22 mouse cellular contexts compared by ENCODE assay signal in genomic region chr12:113203522-113203921, GRCm38 (mm10). TPM values are rescaled to one million over a fixed set of nuclear protein-coding genes. Genes with fewer than 3 reads are reported as not detected.
DNase-seq lines count a peak whose midpoint lies in the region; ATAC-seq lines count a peak whose summit lies in the region.
"Had no signal": no experiment of that assay in that cellular context is flagged by ENCODE, and none has a peak within 500 bp of the region (broad histone marks: within the 10 kb centered on the region; RNA-seq: fewer than 3 reads in every experiment).

No protein-coding gene starts in this region.

- intact Hi-C loops in heart, postnatal 25 days (cut with DNase I) = no loop called here

- H3K27ac ChIP-seq in embryonic facial prominence, embryonic 12.5 days = no peak overlapping the region
- H3K27ac ChIP-seq in embryonic facial prominence, embryonic 10.5 days (replicated peaks) = no peak overlapping the region
- no peak overlapping the region for H3K27ac ChIP-seq in midbrain, embryonic 11.5 days (ENCODE audit: low read depth, low read length)
- no peak overlapping the region for H3K27ac ChIP-seq in midbrain, embryonic 16.5 days (ENCODE audit: low read length)

- H3K9ac ChIP-seq in embryonic facial prominence, embryonic 12.5 days = no peak overlapping the region
- no peak overlapping the region for H3K9ac ChIP-seq in midbrain, embryonic 11.5 days (ENCODE audit: low read length)
- no peak overlapping the region for H3K9ac ChIP-seq in midbrain, embryonic 16.5 days (ENCODE audit: low read depth, low read length)

- peak; percentile 52; the same call in 1 of the 2 replicates for ATAC-seq in embryonic facial prominence, embryonic 12.5 days (ENCODE audit: insufficient number of reproducible peaks, insufficient read depth, low FRiP score, low TSS enrichment)
- ATAC-seq in midbrain, embryonic 11.5 days (ENCODE audit: low FRiP score) = no peak
- ATAC-seq in midbrain, embryonic 16.5 days = no peak
- ATAC-seq: activated CD4-positive, CD25-positive, alpha-beta regulatory T cell, adult 4 months; CD4-positive, CD25-positive, alpha-beta regulatory T cell, adult 4 months; forebrain, embryonic 14.5 days; forebrain, embryonic 16.5 days; Patski had no signal

- H3K9me3 ChIP-seq in embryonic facial prominence, embryonic 12.5 days = 0 out of 2 replicates have a peak, but pooled peaks cover 4% of the 10 kb centered on the region
- H3K9me3 ChIP-seq in embryonic facial prominence, embryonic 10.5 days = peaks cover 5% of the 10 kb centered on the region; the same call in 1 of the 2 replicates
- no peaks in the 10 kb centered on the region for H3K9me3 ChIP-seq in midbrain, embryonic 11.5 days (ENCODE audit: control insufficient read depth, low read length)
- no peaks in the 10 kb centered on the region for H3K9me3 ChIP-seq in midbrain, embryonic 16.5 days (replicated peaks; ENCODE audit: control insufficient read depth, low read length, poor library complexity, severe bottlenecking)

- no peaks in the 10 kb centered on the region for H3K27me3 ChIP-seq in embryonic facial prominence, embryonic 12.5 days
- H3K27me3 ChIP-seq in embryonic facial prominence, embryonic 10.5 days (replicated peaks; ENCODE audit: low read depth, poor library complexity, severe bottlenecking) = no peaks in the 10 kb centered on the region
- H3K27me3 ChIP-seq in midbrain, embryonic 11.5 days (ENCODE audit: control insufficient read depth, insufficient read depth, low read length) = no peaks in the 10 kb centered on the region
- H3K27me3 ChIP-seq in midbrain, embryonic 16.5 days (ENCODE audit: control insufficient read depth, insufficient read depth, low read depth, low read length) = no peaks in the 10 kb centered on the region
- H3K27me3 ChIP-seq: Patski had no signal

- DNase-seq in embryonic facial prominence, embryonic 10.5 days (ENCODE audit: low spot score) = no peak
- peak; percentile 82 for DNase-seq in heart, adult 11 months
- no peak for DNase-seq in heart, postnatal 25 days (ENCODE audit: low spot score)
- DNase-seq in midbrain, embryonic 11.5 days (ENCODE audit: low spot score, missing footprints) = peak; percentile 6
- DNase-seq: adrenal gland, adult 8-10 months; adrenal gland, postnatal 14 days; adrenal gland, postnatal 36 days; B cell, adult 2 months; cerebellum, adult 11-12 months; cerebellum, adult 2 months; cerebellum, adult 9-10 months; cerebellum, postnatal 10 days; cerebellum, postnatal 25 days had no signal

- no peak overlapping the region for H3K4me2 ChIP-seq in embryonic facial prominence, embryonic 12.5 days (replicated peaks)
- no peak overlapping the region for H3K4me2 ChIP-seq in midbrain, embryonic 11.5 days
- no peak overlapping the region for H3K4me2 ChIP-seq in midbrain, embryonic 16.5 days (ENCODE audit: low read length)

- no peaks in the 10 kb centered on the region for H3K4me1 ChIP-seq in embryonic facial prominence, embryonic 12.5 days
- H3K4me1 ChIP-seq in embryonic facial prominence, embryonic 10.5 days = no peaks in the 10 kb centered on the region
- no peaks in the 10 kb centered on the region for H3K4me1 ChIP-seq in midbrain, embryonic 11.5 days (ENCODE audit: control insufficient read depth, insufficient read depth, low read length)
- no peaks in the 10 kb centered on the region for H3K4me1 ChIP-seq in midbrain, embryonic 16.5 days (ENCODE audit: control insufficient read depth, insufficient read depth, low read length)

- H3K4me3 ChIP-seq in embryonic facial prominence, embryonic 12.5 days = no peak overlapping the region
- no peak overlapping the region for H3K4me3 ChIP-seq in embryonic facial prominence, embryonic 10.5 days
- no peak overlapping the region for H3K4me3 ChIP-seq in midbrain, embryonic 11.5 days (ENCODE audit: low read depth, low read length)
- no peak overlapping the region for H3K4me3 ChIP-seq in midbrain, embryonic 16.5 days (ENCODE audit: low read depth, low read length)

- no peaks in the 10 kb centered on the region for H3K36me3 ChIP-seq in embryonic facial prominence, embryonic 12.5 days
- H3K36me3 ChIP-seq in embryonic facial prominence, embryonic 10.5 days (replicated peaks) = no peaks in the 10 kb centered on the region
- H3K36me3 ChIP-seq in midbrain, embryonic 11.5 days (ENCODE audit: control insufficient read depth, insufficient read depth, low read length) = no peaks in the 10 kb centered on the region
- no peaks in the 10 kb centered on the region for H3K36me3 ChIP-seq in midbrain, embryonic 16.5 days (ENCODE audit: control insufficient read depth, insufficient read depth, low read length)
- H3K36me3 ChIP-seq: G1E had no signal

- 85% methylated on average over 7 of the region's 7 CpGs for WGBS in embryonic facial prominence, embryonic 12.5 days
- WGBS in embryonic facial prominence, embryonic 10.5 days = 83% methylated on average over 7 of the region's 7 CpGs
- 80% methylated on average over 7 of the region's 7 CpGs for WGBS in midbrain, embryonic 11.5 days
- WGBS in midbrain, embryonic 16.5 days = 78% methylated on average over 7 of the region's 7 CpGs

RNA-seq across cellular contexts. Expression of gene Tmem121, which starts 17.8 kb away (rescaled TPM):
- polyA plus RNA-seq in embryonic facial prominence, embryonic 12.5 days (2016; fragmentation: Nextera tagmentation; extraction: Ambion mirVana) = 17.4 and 20.4 TPM in 2 replicates
- 11.4 and 12.1 TPM in 2 replicates for polyA plus RNA-seq in embryonic facial prominence, embryonic 10.5 days (2016; fragmentation: Nextera tagmentation; extraction: Ambion mirVana)
- under 1 TPM in 1 of 2 experiments, not detected in 1; 0.17 TPM for total RNA-seq in heart, postnatal 25 days (2021)
- 11.5 and 13.1 TPM in 2 replicates for polyA plus RNA-seq in midbrain, embryonic 11.5 days (2014; fragmentation: Nextera tagmentation; extraction: Ambion mirVana)
- 47.2 and 50.3 TPM in 2 replicates for polyA plus RNA-seq in midbrain, embryonic 16.5 days (2015; fragmentation: Nextera tagmentation; extraction: Ambion mirVana)
- total RNA-seq: CH12.LX, G1E had no signal
- polyA plus RNA-seq: activated CD4-positive, CD25-positive, alpha-beta regulatory T cell, adult 4 months; CD4-positive, CD25-positive, alpha-beta regulatory T cell, adult 4 months; G1E had no signal

RNA-seq across cellular contexts. Expression of gene Tedc1, which starts 47.3 kb away (rescaled TPM):
- 47.2 and 49.7 TPM in 2 replicates for polyA plus RNA-seq in embryonic facial prominence, embryonic 12.5 days (2016; fragmentation: Nextera tagmentation; extraction: Ambion mirVana)
- 57.5 and 59.4 TPM in 2 replicates for polyA plus RNA-seq in embryonic facial prominence, embryonic 10.5 days (2016; fragmentation: Nextera tagmentation; extraction: Ambion mirVana)
- total RNA-seq in heart, postnatal 25 days (2021) = under 1 TPM; 0.61 to 0.83 TPM
- 25.6 and 31.5 TPM in 2 replicates for polyA plus RNA-seq in midbrain, embryonic 11.5 days (2014; fragmentation: Nextera tagmentation; extraction: Ambion mirVana)
- 11.0 and 11.4 TPM in 2 replicates for polyA plus RNA-seq in midbrain, embryonic 16.5 days (2015; fragmentation: Nextera tagmentation; extraction: Ambion mirVana)

RNA-seq across cellular contexts. Expression of gene Crip1, which starts 57.4 kb away (rescaled TPM):
- polyA plus RNA-seq in embryonic facial prominence, embryonic 12.5 days (2016; fragmentation: Nextera tagmentation; extraction: Ambion mirVana) = 102 and 107 TPM in 2 replicates
- 53.6 and 57.1 TPM in 2 replicates for polyA plus RNA-seq in embryonic facial prominence, embryonic 10.5 days (2016; fragmentation: Nextera tagmentation; extraction: Ambion mirVana)
- total RNA-seq in heart, postnatal 25 days (2021) = 100 to 1,000 TPM; 178 to 211 TPM
- 87.1 and 95.7 TPM in 2 replicates for polyA plus RNA-seq in midbrain, embryonic 11.5 days (2014; fragmentation: Nextera tagmentation; extraction: Ambion mirVana)
- polyA plus RNA-seq in midbrain, embryonic 16.5 days (2015; fragmentation: Nextera tagmentation; extraction: Ambion mirVana) = 16.8 and 23.3 TPM in 2 replicates

Comparison
In these comparisons a context has a peak if more than half of its experiments do, and no peak if none do; other contexts are left out.
1. DNase-seq: peak in heart, adult 11 months (single experiment) and midbrain, embryonic 11.5 days (single experiment); none in embryonic facial prominence, embryonic 10.5 days (single experiment) and heart, postnatal 25 days (single experiment).